Mouse (Mus musculus): ENCODE results near the gene Camk1d.

DNA sequence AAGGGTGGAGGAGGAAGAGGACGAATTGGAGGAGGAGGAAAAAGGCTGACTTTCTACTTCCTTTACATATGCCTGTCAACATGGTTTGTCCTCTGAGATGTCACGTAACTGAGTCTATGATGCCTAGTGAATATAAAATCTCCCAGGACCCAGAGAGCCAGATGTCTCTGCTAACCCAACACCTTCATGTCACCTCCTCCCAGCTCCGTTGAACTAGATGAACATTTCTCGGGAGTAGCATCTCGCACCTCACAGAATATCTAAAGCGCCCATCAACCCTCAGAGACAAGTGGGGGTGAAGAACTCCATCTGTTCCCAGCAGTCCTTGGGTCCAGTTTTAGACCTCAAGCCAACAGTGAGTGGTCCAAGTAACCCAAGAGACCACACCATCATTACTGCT lies 204.3 kb downstream of the Camk1d start:
- TF ChIP-seq POLR2A (IDR thresholded peaks at IDR 0.05; ENCODE audit: insufficient read depth, low read length), result no peak
- TF ChIP-seq CTCF (IDR thresholded peaks at IDR 0.05; ENCODE audit: low read depth, low read length), result no peak

Data from ES-Bruce4 (cell line).